Mouse (Mus musculus): ENCODE results near the gene Rasd2.

Rasd2 gene

GRCm38 (mm10) chr8:75219877-75220738 lies 6.4 kb downstream of the Rasd2 start:
- no peak for DNase-seq (ENCODE audit: low spot score in 2 of 2)

DNA sequence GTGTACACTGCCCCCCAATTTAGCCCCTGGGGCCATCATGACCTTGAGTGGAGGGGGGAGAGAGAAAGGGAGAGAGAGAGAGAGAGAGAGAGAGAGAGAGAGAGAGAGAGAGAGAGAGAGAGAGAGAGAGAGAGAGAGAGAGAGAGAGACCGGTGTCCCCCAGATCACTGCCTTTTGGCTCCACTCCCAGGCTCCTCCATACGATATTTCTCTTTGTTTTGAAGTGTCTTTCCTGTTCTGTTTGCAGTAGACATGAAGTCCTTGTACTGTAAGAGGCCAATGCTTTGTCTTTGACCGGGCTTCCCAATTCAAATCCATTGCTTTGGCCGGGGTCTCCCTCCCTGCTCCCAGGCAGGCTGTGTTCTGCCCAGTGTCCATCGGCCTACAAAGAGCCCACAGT lies 8.9 kb downstream of the Rasd2 start:
- no peak for DNase-seq (ENCODE audit: low spot score in 2 of 2)

DNA sequence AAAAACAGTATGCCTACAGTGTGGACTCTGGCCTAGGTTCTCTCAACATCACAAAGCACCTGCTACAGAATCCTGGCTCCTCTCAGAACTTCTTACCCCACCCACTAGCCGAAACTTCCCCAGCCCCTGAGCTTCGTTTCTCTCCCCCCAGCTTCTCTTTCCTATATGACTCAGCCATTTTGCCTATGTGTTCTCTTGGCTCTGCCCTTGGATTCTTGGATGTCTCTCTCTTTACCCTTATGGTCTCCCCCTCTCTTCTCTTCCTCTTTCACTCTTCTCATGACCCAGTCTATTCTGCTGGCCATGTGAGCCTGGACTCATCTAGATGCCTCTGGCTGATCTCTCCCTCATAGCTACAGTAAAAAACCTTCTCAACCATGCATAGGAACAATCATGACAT lies 13.0 kb downstream of the Rasd2 start:
- no peak for DNase-seq (ENCODE audit: low spot score in 2 of 2)

- DNase-seq (ENCODE audit: low spot score in 2 of 2), result peak in 1 of 2 experiments; percentile 59
These were observed 20.3 kb downstream of the Rasd2 start for GRCm38 (mm10) chr8:75233915-75234554.

- no peak for DNase-seq (ENCODE audit: low spot score in 2 of 2)
These were observed 33.6 kb downstream of the Rasd2 start for GRCm38 (mm10) chr8:75247331-75247730.

DNA sequence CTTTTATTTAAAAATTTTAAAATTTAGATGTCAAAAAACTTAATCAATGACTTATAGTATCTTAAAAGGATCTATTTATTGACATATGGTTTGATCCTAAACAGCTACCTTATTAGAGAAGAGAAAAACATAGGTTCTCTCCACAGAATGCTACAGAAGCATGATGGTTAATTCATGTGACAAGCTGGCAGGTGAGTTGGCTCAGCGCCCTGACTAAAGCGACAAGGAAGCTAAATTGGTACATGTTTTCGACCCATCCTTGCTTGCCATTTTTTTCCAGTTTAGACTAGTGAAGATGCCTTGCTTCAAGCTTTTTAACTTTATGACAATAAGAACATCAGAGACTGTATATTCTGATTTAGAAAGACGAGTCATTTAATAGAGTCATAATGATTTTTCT lies 35.4 kb downstream of the Rasd2 start:
- DNase-seq (ENCODE audit: low spot score in 2 of 2), result no peak

- DNase-seq (ENCODE audit: low spot score in 2 of 2), result no peak
These were observed 40.3 kb downstream of the Rasd2 start for GRCm38 (mm10) chr8:75254027-75254426.

DNA sequence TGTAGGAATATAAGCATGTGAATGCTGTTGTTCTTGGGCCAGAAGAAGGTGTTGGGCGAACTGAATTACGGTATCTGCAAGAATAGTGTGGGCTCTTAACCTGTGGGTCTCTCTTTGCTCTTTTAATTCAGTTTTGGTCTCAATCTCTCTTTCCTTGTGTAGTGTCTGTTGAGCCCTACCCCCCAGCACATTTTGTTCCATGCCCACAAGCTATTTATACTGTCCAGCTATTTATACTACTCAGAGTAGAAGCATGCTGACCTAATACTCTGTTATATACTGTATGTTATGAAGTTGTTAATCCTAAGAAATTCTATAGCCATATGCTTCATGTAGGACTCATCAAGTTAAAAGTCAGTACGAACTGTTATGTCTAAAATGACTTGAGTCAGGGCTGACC lies 41.9 kb downstream of the Rasd2 start:
- no peak for DNase-seq (ENCODE audit: low spot score in 2 of 2)

GRCm38 (mm10) chr8:75272166-75272565 lies 58.4 kb downstream of the Rasd2 start:
- DNase-seq (ENCODE audit: low spot score in 2 of 2), result peak in 1 of 2 experiments; percentile 5

Measured in left cerebral cortex, adult 9 months (tissue).